Mouse (Mus musculus) kidney, postnatal 25 days (tissue): ENCODE results near the gene Tead1.
A peak's percentile ranks its signal among the peaks of the same experiment; 100 is the strongest.
"Not testable (repeated sequence)": the region's sequence is repeated elsewhere in the genome, so short reads cannot be mapped to it uniquely, and the experiment has no call there.

Source experiments
- DNase-seq, 2 experiments: peaks; one replicate each; pipeline ENCODE4 v3.0.0; 2021; ENCODE audit warnings: mixed read lengths in 2 of 2

The Tead1 gene

DNA sequence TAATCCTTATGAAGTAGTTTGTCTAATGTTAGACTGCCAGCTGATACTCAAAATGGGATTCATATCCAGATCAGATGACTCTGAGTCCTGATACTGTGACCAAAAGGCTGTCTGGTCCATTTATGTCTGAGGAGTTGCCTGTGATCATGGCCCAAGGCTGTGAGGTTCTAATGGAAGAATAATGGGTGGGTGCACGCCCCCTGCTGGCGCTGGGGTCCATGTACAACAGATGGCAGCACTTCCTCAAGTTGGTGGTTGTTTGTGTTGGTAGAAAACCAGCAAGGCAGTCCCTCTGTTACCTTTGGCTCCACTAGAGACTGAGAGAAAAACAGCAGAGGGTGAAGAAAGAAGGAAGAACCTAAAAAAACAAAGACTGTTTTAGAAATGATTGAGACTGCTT lies 186.6 kb downstream of the Tead1 start:
- DNase-seq: peak; percentile 75 to 77

GRCm38 (mm10) chr7:112868551-112869465 lies 189.7 kb downstream of the Tead1 start:
- peak; percentile 56 to 78 for DNase-seq

GRCm38 (mm10) chr7:112871752-112872151 lies 192.6 kb downstream of the Tead1 start:
- no peak for DNase-seq

DNA sequence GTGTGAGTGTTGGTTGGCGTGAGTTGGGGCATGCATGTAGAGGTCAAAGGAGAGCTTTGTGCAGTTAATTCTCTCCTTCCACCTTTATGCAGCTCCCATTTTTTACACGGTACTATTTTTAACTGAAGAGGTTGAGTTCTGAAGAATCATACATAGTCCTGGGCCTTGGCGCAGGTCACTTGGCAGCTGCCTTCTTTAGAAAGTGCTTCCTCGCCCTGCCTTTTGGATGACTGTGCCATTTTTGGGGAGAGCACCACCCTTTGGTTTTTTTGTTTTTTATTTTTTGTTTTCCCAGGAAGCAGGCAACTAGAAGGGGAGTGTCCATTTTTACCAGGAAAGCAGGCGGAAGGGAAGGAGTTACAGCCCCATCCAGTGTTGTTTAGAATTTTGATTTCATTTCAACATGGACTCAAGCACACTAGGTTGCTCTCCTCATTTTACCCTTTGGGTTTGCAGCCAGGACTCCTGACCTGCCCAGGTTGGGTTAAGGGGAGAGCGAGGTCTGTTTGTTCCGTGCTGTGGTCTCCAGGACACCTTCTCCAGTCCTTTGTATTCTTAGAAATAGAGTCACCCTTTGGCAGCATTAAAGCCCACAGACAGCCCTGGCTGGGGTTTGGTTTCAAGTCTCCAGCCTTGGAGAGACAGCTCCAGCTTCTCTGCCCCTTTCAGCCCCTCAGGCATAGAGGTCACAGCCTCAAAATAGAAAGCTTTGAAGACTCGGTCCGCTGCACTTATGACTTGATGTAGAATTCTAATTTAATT lies 193.5 kb downstream of the Tead1 start:
- peak in 1 of 2 experiments; percentile 32 for DNase-seq

DNA sequence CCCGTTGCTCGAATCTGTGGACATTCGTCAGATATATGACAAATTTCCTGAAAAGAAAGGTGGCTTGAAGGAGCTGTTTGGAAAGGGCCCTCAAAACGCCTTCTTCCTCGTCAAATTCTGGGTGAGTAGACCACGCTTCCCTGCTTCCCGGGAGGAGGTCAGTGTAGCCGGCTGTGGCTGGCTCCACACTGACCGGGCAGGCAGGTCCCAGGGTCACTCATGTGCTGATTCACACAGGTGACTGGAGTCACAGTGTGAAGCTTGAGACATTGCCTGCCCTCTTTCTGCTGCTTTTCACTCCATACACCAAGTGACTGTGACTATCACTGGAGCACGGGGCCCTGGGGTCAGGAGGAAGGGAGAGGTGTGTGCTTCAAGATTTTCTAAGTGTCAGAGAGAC lies 197.0 kb downstream of the Tead1 start:
- DNase-seq: peak in 1 of 2 experiments; percentile 52

GRCm38 (mm10) chr7:112883791-112884274 lies 204.7 kb downstream of the Tead1 start:
- peak; percentile 21 to 66 for DNase-seq

- no peak for DNase-seq
Measured at GRCm38 (mm10) chr7:112885546-112885945, 206.4 kb downstream of the Tead1 start.

DNA sequence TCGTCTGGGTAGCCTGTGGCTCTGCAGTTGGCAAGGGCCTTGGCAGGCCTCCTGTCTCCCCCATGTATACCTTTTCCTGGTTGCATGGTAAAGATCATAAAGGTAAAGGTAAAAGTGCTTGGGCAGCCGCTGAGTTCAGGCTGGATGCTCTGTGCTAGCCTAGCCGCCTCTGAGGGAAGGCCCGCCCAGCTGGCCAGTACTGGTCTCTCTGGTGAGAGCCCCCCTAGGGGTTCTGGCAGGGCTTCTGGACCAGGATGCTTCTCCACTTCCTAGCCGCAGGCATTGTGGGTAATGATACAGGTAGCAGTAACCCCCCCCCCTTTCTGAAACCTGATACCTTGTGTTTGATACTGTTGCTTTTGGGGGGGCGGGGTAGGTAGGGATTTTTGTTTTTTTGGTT lies 212.8 kb downstream of the Tead1 start:
- DNase-seq: no peak

GRCm38 (mm10) chr7:112892595-112892994 lies 213.5 kb downstream of the Tead1 start:
- no peak for DNase-seq

DNA sequence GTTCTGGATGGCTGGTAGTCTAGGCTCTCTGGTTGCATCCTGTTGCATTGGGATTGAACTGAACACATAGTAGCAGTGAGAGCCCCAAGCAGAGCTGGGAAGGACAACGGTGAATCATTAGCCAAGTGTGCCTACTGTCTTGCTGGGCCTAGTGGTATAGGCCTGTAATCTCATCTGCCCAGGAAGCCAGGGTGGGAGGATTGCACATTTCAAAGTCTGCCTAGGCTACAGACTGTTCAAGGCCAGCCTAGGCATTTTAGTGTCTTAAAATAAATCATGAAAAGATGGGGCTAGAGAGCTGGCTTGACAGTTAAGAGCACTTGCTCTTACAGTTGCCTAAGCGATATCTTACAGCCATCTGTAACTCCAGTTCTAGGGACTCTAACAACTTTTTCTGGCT lies 217.2 kb downstream of the Tead1 start:
- no peak for DNase-seq

GRCm38 (mm10) chr7:112901710-112902109 lies 222.6 kb downstream of the Tead1 start:
- DNase-seq: no peak

DNA sequence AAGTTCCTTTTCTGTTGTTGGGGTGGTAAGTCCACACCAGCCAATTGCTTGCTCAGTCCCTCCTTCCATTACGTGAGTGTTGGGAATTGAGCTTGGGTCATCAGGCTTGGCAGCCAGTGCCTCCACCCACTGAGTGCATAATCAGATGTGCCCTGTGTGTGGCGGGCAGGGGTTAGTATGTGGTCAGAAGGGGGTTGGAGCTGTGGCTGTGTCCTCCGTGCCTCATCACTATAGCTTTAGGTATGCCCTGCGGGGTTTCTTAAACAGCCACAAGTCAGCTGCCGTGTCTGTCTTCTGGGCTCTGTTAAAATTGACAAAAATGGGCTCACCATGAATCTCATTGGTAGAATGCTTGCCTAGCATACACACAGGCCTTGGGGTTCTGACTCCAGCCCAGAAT lies 227.7 kb downstream of the Tead1 start:
- DNase-seq: no peak

DNA sequence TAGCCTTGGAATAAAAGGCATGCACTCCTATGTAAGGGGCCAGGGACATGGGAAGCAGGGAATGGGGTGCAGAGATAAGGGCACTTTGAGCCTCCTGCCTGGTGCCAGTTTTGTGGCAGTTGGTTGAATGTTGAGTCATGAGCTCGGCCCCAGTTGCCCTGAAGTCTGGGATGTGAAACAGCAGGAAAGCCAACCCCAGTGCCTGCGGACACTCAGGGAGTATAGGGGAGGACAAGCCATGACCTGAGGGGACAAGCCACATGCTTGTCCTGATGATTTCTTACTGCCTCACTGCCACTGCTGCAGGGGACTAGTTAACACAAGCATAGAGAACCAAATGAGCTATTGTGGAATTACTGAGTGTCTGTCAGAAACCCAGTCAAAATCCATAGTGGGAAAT lies 228.3 kb downstream of the Tead1 start:
- DNase-seq: no peak

DNA sequence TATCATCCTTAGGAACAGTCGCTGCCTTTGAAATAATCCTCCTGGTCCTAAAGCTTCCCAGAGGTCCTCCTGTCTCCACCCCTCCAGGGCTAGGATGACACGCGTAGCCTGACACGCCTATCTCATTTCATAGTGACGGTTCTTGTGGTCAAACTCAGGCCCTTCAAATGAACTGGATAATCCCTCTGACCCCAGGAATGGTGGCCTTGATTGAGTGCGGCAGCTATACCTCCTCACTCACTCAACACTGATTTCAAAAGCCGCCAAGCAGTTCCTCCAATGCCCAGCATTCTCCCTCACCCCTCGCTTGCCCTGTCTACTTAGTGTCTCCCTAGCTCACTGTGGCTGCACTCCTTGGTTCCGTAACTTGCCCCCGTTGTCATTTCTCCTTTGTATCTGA lies 230.0 kb downstream of the Tead1 start:
- DNase-seq: no peak

- no peak for DNase-seq
Measured at GRCm38 (mm10) chr7:112912969-112913368, 233.9 kb downstream of the Tead1 start.

DNA sequence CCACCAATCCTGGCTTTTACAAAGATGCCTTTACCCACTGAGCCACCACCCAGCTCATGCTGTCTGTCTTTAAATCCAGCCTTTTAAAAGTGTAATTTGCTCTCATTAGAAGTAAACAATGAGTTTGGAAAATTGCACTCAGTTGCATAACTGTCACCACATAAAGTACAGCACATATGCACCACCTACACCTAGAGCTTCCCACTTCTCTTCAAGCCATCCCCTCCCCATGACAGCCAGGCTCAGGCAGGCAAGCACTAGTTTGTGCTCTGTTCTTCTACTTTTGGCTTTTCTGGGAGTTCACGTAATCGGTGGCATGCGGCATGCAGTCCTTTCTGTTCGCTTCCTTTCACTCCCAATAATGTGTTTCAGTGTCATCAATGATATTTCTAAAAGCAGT lies 236.5 kb downstream of the Tead1 start:
- no peak for DNase-seq

DNA sequence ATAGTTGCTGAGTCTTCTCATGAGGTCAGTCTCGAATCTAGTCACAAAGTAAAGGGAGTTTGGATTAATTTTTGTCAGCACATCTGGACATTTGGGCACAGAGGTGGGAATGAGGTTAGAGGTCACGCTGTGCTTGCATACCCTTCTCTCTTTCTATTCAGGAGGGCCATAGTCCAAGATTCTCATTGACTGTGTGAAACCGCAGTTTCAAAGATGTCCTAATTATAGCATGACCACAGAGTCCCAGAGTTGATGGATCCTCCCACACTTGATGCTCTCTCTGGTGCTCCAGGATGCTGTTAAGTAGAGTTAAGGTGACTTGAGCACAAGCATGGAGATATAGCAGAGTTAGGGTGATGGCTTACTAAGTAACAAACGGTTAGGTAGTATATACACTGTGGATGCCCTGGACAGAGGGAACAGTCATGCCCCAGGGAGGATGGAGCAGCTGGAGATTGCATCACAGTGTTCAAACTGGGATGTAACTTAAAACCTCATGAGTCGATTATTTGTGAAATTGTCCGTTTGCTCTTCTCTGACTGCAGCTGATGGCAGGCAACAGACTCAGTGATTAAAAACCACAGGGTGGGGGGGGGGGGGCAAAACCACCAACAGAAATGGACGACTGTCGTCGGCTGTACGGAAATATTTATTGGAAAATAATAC lies 238.6 kb downstream of the Tead1 start:
- no peak for DNase-seq

DNA sequence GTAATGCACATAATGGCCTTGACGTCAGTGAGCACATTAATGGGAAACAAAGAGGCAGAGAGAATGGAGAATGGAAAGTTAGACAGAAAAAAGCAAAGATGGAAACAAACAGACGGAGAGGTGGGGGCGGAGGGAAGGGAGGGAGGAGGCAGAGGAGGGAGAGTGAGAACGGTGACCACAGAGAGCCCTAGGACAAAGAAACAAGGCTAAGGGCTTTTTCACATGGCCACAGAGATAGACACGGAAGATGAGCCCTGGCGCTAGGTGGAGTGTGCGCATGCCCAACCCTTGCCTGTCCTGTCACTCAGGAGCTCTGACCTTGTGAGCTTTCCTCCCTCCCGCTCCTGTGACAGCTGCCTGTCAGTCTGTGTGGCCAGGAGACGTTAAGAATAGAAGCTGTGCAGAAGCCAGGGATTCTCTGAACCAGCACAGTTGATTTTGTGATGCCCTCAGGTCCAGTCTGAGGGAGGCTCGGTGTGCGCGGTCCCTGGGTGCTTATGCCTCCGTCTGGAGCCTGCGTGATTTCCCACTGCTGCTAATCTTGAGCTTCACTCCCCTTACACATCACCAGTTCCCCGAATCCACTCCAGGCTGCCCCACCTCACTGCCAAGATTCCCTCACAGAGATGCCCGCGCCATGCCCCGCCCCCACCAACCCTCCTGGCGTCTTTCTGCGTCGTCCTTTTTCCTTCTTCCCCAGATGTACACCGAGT lies 239.3 kb downstream of the Tead1 start:
- DNase-seq: peak in 1 of 2 experiments; percentile 9

DNA sequence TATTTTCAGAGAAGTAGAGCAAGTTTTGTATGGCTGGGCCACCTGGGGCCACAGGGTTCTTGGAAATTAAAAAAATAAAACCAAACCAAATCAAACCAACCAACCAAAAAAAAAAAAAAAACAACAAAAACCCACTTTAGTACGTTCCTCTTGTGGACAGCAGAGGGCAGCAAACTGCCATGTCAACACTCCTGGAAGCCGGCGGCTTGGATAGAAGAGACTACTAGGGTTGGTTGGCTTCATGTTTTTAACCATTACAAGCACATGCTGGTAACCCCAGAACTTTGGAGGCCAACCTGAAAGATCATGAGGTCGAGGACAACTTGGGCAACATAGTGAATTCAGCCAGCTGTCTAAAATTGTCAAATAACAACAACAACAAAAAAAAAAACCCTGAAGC lies 240.7 kb downstream of the Tead1 start:
- peak; percentile 70 to 79 for DNase-seq

DNA sequence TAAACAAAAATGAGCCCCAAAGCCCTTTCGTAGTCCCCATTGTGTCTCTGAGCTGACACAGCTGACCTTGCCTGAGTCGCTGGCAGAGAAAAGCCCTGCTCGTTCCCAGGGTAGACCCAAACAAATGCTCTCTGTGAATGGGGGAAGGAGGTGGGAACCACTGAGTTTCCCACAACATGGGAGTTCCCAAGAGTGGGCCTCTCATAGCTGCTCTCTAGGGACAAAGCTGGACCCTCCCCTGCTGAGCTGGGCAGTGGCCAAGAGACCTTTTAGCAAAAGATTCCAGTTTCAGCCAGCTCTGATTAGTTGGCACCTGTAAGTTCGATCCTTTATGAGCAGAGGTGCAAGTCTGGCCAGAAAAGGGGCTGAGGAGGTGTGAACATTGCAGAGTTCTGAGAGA lies 243.7 kb downstream of the Tead1 start:
- DNase-seq: no peak

DNA sequence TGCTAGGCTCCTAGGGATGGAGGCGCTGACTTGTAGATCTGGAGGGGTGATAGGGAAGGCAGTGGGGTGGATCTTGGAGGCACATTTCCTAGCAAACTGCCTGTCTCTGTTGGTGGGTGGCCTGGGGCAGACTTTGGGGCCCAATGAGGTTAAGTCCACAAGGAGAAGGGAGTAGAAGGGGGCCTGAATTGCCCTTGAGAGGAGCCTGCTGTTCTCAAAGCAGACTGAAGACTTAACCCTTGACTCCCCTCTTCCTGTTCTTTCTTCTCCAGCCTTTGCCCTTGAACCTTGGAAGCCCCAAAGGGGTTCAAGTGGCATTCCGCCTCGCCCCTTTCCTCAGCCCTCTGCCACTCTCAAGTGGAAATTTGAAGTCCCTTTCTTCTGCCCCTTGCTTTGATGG lies 244.6 kb downstream of the Tead1 start:
- DNase-seq: no peak

- DNase-seq: peak; percentile 64 to 78
Measured at GRCm38 (mm10) chr7:112930669-112931068, 251.6 kb downstream of the Tead1 start.

DNA sequence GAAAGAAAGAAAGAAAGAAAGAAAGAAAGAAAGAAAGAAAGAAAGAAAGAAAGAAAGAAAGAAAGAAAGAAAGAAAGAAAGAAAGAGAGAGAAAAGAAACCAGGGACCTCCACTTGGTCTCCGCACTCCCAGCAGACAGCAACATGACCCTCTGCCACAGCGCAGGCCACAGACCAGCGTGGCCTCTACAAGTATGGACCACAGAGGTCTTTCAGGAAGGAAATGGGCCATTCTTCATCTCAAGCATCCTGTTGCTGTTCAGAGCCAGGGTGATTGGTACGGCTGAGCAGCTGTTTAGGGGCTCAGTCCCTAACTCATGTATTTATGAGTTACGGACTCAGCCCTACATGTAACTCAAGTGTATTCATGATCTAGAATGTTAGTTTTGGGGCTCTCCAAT lies 256.8 kb downstream of the Tead1 start:
- DNase-seq: not testable (repeated sequence)
